Mouse (Mus musculus) gastrocnemius, adult 18-20 months (tissue): ENCODE measurements around the gene Man2a2. TPM values are rescaled to one million over a fixed set of nuclear protein-coding genes. Genes with fewer than 3 reads are reported as not detected.

ENCODE experiments used
- DNase-seq: peaks from one replicate; pipeline ENCODE4 v3.0.0; 2021; ENCODE audit warnings: low spot score
- total RNA-seq, 2 experiments: library from RNA; stranded (reverse); gene quantifications; 2 replicates each; pipeline ENCODE4 v1.2.3; 2021

The Man2a2 gene
- total RNA-seq, 2 experiments from 2014 or later: 132 to 136 TPM

- DNase-seq: peak; percentile 92
These were observed 530 bp downstream of the Man2a2 start for GRCm38 (mm10) chr7:80370649-80371040.

GRCm38 (mm10) chr7:80369967-80370431 lies 1.2 kb downstream of the Man2a2 start:
- no peak for DNase-seq

- no peak for DNase-seq
These were observed 1.7 kb downstream of the Man2a2 start for GRCm38 (mm10) chr7:80369461-80369860.

GRCm38 (mm10) chr7:80368635-80369421 lies 2.3 kb downstream of the Man2a2 start:
- DNase-seq: no peak

- DNase-seq: no peak
These were observed 3.2 kb downstream of the Man2a2 start for GRCm38 (mm10) chr7:80368009-80368408.

GRCm38 (mm10) chr7:80367232-80367631 lies 3.9 kb downstream of the Man2a2 start:
- DNase-seq: no peak

GRCm38 (mm10) chr7:80365759-80366158 lies 5.4 kb downstream of the Man2a2 start:
- peak; percentile 65 for DNase-seq

GRCm38 (mm10) chr7:80360435-80360834 lies 10.7 kb downstream of the Man2a2 start:
- no peak for DNase-seq

- no peak for DNase-seq
These were observed 13.1 kb downstream of the Man2a2 start for GRCm38 (mm10) chr7:80358039-80358438.

GRCm38 (mm10) chr7:80357156-80357555 lies 14.0 kb downstream of the Man2a2 start:
- no peak for DNase-seq

- DNase-seq: no peak
These were observed 14.8 kb downstream of the Man2a2 start for GRCm38 (mm10) chr7:80356351-80356750.

- DNase-seq: peak; percentile 71
These were observed 18.3 kb downstream of the Man2a2 start for GRCm38 (mm10) chr7:80352920-80353319.

- DNase-seq: no peak
These were observed 20.4 kb downstream of the Man2a2 start for GRCm38 (mm10) chr7:80350808-80351207.

- no peak for DNase-seq
These were observed 23.2 kb downstream of the Man2a2 start for GRCm38 (mm10) chr7:80347670-80348586.

- no peak for DNase-seq
These were observed 24.3 kb downstream of the Man2a2 start for GRCm38 (mm10) chr7:80346830-80347229.

GRCm38 (mm10) chr7:80346173-80346572 lies 25.0 kb downstream of the Man2a2 start:
- DNase-seq: no peak

- no peak for DNase-seq
These were observed 27.7 kb downstream of the Man2a2 start for GRCm38 (mm10) chr7:80343270-80344018.

GRCm38 (mm10) chr7:80342858-80343257 lies 28.3 kb downstream of the Man2a2 start, which contains the start of gene Hddc3:
Gene Hddc3, plus strand, starts transcription at chr7:80343104.
- DNase-seq: peak; percentile 93

- no peak for DNase-seq
These were observed 29.4 kb downstream of the Man2a2 start for GRCm38 (mm10) chr7:80341793-80342192.

- peak; percentile 73 for DNase-seq
These were observed 30.4 kb downstream of the Man2a2 start, which contains the start of gene Unc45a for GRCm38 (mm10) chr7:80340793-80341192. Gene Unc45a, minus strand, starts transcription at chr7:80341005.
